Mouse (Mus musculus) heart, adult 2 months (tissue): Measurements from ENCODE around the gene Aldh3b1.
"Not testable (repeated sequence)": the region's sequence is repeated elsewhere in the genome, so short reads cannot be mapped to it uniquely, and the experiment has no call there.

ENCODE experiments used
- CTCF ChIP-seq: fragments of 200-600 bp; IDR thresholded peaks from 2 replicates; pipeline ENCODE4 v1.8.1; 2022; ENCODE audit warnings: antibody characterized with exemption, mild to moderate bottlenecking, moderate library complexity
- EP300 ChIP-seq: fragments of 200-500 bp; IDR thresholded peaks from 2 replicates; pipeline ENCODE4 v1.6.1; 2011; ENCODE audit warnings: low read depth, low read length, control low read depth; ENCODE audit not compliant: insufficient read depth
- POLR2A ChIP-seq: fragments of 200-500 bp; IDR thresholded peaks from 2 replicates; pipeline ENCODE4 v1.6.1; 2011; ENCODE audit warnings: mild to moderate bottlenecking, low read depth, low read length, control low read depth; ENCODE audit not compliant: insufficient read depth

- TF ChIP-seq CTCF, POLR2A, EP300: not testable (repeated sequence)
Measured at GRCm38 (mm10) chr19:3961805-3962204, 32.2 kb upstream of the Aldh3b1 start.
